Mouse (Mus musculus) G1E (cell line): ENCODE results near the gene Tma7.

ENCODE experiments used
- CTCF ChIP-seq: IDR thresholded peaks from 2 replicates; pipeline ENCODE4 v1.5.1; 2012; ENCODE audit warnings: low read depth, low read length, inconsistent platforms, mixed read lengths
- GATA1 ChIP-seq: IDR thresholded peaks from 2 replicates; pipeline ENCODE4 v1.6.1; 2012; ENCODE audit warnings: borderline replicate concordance, low read length, inconsistent platforms, mixed read lengths
- GATA2 ChIP-seq: IDR thresholded peaks from 2 replicates; pipeline ENCODE4 v1.6.1; 2012; ENCODE audit warnings: low read depth, low read length, inconsistent platforms, borderline replicate concordance
- POLR2AphosphoS5 ChIP-seq: IDR thresholded peaks from 2 replicates; pipeline ENCODE4 v1.6.1; 2012; ENCODE audit warnings: low read depth, low read length, inconsistent platforms; ENCODE audit not compliant: insufficient replicate concordance
- TAL1 ChIP-seq: conservative IDR thresholded peaks from 2 replicates; pipeline ENCODE4 v1.6.1; 2012; ENCODE audit warnings: low read depth, low read length, inconsistent platforms, mixed read lengths

DNA sequence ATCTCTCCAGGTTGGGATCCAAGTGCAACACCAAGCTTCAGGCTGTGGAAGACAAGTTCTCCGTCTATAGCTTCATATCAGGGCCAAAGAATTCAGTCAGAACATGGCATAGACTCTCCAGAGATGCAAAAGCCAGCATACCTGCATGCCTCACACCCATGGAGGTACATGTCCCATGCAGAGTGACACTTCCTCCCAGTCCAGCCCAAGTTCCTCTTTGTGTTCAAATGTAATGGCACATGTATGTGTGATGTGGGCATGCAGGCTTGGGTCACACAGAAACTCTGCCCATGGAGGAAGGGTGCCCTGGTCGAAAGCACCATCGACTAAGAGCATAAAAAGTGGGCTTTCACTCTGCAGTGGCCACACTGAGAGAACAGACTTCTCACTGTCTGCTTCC, 41.8 kb upstream of the Tma7 start:
- no peak for TF ChIP-seq CTCF
- TF ChIP-seq GATA1 = no peak
- TF ChIP-seq GATA2 = no peak
- TF ChIP-seq POLR2AphosphoS5 = no peak
- TF ChIP-seq TAL1 = no peak
